Mouse (Mus musculus): ENCODE data around the gene B4galt4. TPM values are rescaled to one million over a fixed set of nuclear protein-coding genes. Genes with fewer than 3 reads are reported as not detected.
"Not testable (repeated sequence)": the region's sequence is repeated elsewhere in the genome, so short reads cannot be mapped to it uniquely, and the experiment has no call there.

Gene B4galt4
- total RNA-seq (2021) = 10 to 100 TPM; 13.1 to 14.9 TPM
- long read RNA-seq, experiment 1, partial matches to known transcripts = 1 of 7 reads
- long read RNA-seq, experiment 1, other reads (novel, unspliced or antisense) = 1 of 7 reads
- long read RNA-seq, experiment 2, transcript B4galt4-201 (7 exons, 2,304 nt) = major isoform, 9 of 22 reads
- long read RNA-seq, experiment 2, partial matches to known transcripts = 5 of 22 reads
- long read RNA-seq, experiment 2, other reads (novel, unspliced or antisense) = 2 of 22 reads

- peak; percentile 43 to 62 for DNase-seq (ENCODE audit: low spot score in 2 of 2)
These were observed at the start of gene B4galt4 for GRCm38 (mm10) chr16:38742113-38742658. TSS of gene B4galt4 (plus strand) at chr16:38742264.

- DNase-seq (ENCODE audit: low spot score in 2 of 2) = no peak
These were observed 47.0 kb upstream of the B4galt4 start for GRCm38 (mm10) chr16:38694906-38695540.

GRCm38 (mm10) chr16:38695557-38695956 lies 46.5 kb upstream of the B4galt4 start:
- no peak for DNase-seq (ENCODE audit: low spot score in 2 of 2)

GRCm38 (mm10) chr16:38697611-38698010 lies 44.5 kb upstream of the B4galt4 start:
- DNase-seq (ENCODE audit: low spot score in 2 of 2) = no peak

GRCm38 (mm10) chr16:38700392-38701162 lies 41.5 kb upstream of the B4galt4 start:
- DNase-seq (ENCODE audit: low spot score in 2 of 2) = no peak

- no peak for DNase-seq (ENCODE audit: low spot score in 2 of 2)
These were observed 40.4 kb upstream of the B4galt4 start for GRCm38 (mm10) chr16:38701492-38702185.

- no peak for DNase-seq (ENCODE audit: low spot score in 2 of 2)
These were observed 39.7 kb upstream of the B4galt4 start for GRCm38 (mm10) chr16:38702316-38702715.

- DNase-seq (ENCODE audit: low spot score in 2 of 2) = no peak
These were observed 38.6 kb upstream of the B4galt4 start for GRCm38 (mm10) chr16:38703501-38703900.

- no peak for DNase-seq (ENCODE audit: low spot score in 2 of 2)
These were observed 36.4 kb upstream of the B4galt4 start for GRCm38 (mm10) chr16:38705531-38706281.

GRCm38 (mm10) chr16:38706782-38707181 lies 35.3 kb upstream of the B4galt4 start:
- no peak for DNase-seq (ENCODE audit: low spot score in 2 of 2)

- DNase-seq (ENCODE audit: low spot score in 2 of 2) = no peak
These were observed 33.0 kb upstream of the B4galt4 start for GRCm38 (mm10) chr16:38708962-38709520.

- DNase-seq (ENCODE audit: low spot score in 2 of 2) = no peak
These were observed 30.8 kb upstream of the B4galt4 start for GRCm38 (mm10) chr16:38711245-38711644.

- DNase-seq (ENCODE audit: low spot score in 2 of 2) = no peak
These were observed 30.0 kb upstream of the B4galt4 start for GRCm38 (mm10) chr16:38712105-38712504.

GRCm38 (mm10) chr16:38712581-38713403 lies 29.3 kb upstream of the B4galt4 start, which contains the start of gene Arhgap31:
TSS of gene Arhgap31 (minus strand) at chr16:38713274.
- peak; percentile 60 to 61 for DNase-seq (ENCODE audit: low spot score in 2 of 2)

GRCm38 (mm10) chr16:38713404-38714258 lies 28.4 kb upstream of the B4galt4 start:
- no peak for DNase-seq (ENCODE audit: low spot score in 2 of 2)

GRCm38 (mm10) chr16:38714259-38714526 lies 27.9 kb upstream of the B4galt4 start:
- DNase-seq (ENCODE audit: low spot score in 2 of 2) = not testable (repeated sequence)

GRCm38 (mm10) chr16:38721377-38721776 lies 20.7 kb upstream of the B4galt4 start:
- DNase-seq (ENCODE audit: low spot score in 2 of 2) = no peak

- no peak for DNase-seq (ENCODE audit: low spot score in 2 of 2)
These were observed 17.8 kb upstream of the B4galt4 start for GRCm38 (mm10) chr16:38724256-38724655.

Measured in adrenal gland, postnatal 4 days (tissue).